Mouse (Mus musculus): ENCODE data around the gene Phkg1. TPM values are rescaled to one million over a fixed set of nuclear protein-coding genes. Genes with fewer than 3 reads are reported as not detected.

Gene Phkg1
- polyA plus RNA-seq, 1 experiment, result 38.1 TPM

DNA sequence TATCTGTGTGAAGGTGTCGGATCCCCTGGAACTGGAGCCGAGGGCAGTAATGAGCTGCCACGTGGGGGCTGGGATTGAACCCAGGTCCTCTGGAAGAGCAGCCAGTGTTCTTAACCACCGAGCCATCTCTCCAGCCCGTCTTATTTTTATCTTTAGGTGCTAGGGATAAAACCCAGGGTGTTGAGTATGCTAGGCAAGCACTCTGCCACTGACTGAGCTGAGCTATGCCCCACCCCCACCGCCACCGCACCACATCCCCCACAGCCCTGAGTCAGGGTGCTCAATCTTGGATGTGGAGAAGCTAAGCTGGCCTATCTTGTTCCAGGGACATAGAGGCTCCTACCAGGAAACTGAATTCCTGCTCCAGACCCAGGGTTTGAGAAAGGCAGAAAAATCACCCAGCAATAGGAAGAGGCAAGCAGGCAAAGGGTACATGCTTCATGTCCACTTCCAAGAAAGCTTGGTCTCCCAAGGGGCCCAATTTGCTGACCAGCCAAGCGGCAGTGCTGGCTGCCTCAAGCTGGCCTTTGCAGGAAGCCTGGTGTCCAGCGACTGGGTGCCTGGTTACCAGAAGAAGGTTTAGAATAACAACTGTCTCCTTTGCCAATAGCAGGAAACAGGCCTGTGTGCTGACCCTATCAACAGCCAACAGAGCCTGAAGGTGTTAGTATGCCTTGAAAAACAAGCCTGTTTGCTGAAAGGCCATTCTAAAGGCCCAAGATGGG is 20.5 kb downstream of the Phkg1 start:
- TF ChIP-seq POLR2A (IDR thresholded peaks at IDR 0.05; ENCODE audit: extremely low read depth, insufficient read depth, low read length), result no peak
- Histone ChIP-seq H3K4me3 (ENCODE audit: insufficient read depth, low read length) (no peak overlapping the region), H3K4me1 (ENCODE audit: control insufficient read depth, insufficient read depth, low read length) (peaks cover 2% of the 10 kb centered on the region; the same call in 1 of the 2 replicates), H3K27ac (ENCODE audit: insufficient read depth, low read length) (peak overlapping the region; percentile 16)

DNA sequence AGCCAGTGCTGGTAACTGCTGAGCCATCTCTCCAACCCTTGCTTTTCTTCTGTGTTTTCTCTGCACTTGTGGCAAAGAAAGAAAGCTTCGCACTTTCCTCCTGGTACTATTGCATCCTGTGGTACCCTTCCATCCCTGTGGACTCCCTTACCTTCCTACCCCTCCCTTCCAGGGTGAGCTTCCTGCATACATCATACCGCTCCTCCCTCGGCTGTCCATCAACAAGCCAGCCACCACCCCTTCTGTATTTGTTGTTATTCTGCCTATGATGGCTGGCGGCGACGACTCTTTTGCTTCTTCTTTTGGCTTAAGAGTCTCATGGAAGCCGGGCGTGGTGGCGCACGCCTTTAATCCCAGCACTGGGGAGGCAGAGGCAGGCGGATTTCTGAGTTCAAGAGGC is 23.3 kb downstream of the Phkg1 start:
- TF ChIP-seq POLR2A (IDR thresholded peaks at IDR 0.05; ENCODE audit: extremely low read depth, insufficient read depth, low read length) (no peak), CTCF (IDR thresholded peaks at IDR 0.05; ENCODE audit: extremely low read depth, insufficient read depth, low read length) (no peak)
- Histone ChIP-seq H3K27ac (ENCODE audit: insufficient read depth, low read length) (no peak overlapping the region), H3K4me3 (ENCODE audit: insufficient read depth, low read length) (no peak overlapping the region), H3K4me1 (ENCODE audit: control insufficient read depth, insufficient read depth, low read length) (peaks cover 2% of the 10 kb centered on the region; the same call in 1 of the 2 replicates)

DNA sequence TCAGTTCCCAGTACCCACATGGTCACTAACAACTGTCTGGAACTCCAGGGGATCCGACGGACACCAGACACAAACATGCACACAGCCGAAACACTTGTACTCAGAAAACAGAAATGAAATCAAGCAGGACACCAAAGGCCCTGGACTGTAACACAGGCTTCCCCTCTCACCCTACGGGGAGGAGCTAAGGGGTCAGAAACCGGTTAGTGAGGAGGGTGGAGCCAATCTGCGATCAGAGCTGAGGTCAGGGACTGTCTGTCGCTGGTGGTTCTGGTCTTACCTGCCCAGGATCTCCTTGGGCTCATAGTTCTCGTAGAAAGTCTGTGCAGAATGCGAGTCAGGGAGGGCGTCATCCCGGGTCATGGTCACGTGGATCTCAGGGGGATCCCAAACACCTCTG is 24.4 kb downstream of the Phkg1 start:
- H3K27ac ChIP-seq (ENCODE audit: insufficient read depth, low read length), result no peak overlapping the region
- H3K4me1 ChIP-seq (ENCODE audit: control insufficient read depth, insufficient read depth, low read length), result peaks cover 2% of the 10 kb centered on the region; the same call in 1 of the 2 replicates
- TF ChIP-seq CTCF (IDR thresholded peaks at IDR 0.05; ENCODE audit: extremely low read depth, insufficient read depth, low read length) (no peak), POLR2A (IDR thresholded peaks at IDR 0.05; ENCODE audit: extremely low read depth, insufficient read depth, low read length) (no peak)
- H3K4me3 ChIP-seq (ENCODE audit: insufficient read depth, low read length), result no peak overlapping the region

DNA sequence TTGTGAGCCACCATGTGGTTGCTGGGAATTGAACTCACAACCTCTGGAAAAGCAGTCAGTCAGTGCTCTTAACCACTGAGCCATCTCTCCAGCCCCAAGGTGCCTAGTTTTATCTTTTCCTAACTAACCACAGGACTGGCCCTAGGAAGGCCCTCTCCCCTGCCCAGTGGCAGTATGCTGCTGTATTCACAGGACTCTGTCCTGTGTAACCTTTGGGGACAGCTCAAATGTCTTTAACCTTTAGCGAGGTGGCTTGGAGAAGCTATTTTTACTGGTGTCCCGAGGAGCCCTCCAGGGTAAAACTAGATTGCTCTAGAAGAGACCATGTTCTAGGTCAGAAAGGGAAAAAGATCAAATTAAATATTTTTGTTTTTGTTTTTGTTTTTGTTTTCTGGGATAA is 27.1 kb downstream of the Phkg1 start:
- H3K4me3 ChIP-seq (ENCODE audit: insufficient read depth, low read length), result no peak overlapping the region
- H3K4me1 ChIP-seq (ENCODE audit: control insufficient read depth, insufficient read depth, low read length), result no peaks in the 10 kb centered on the region
- H3K27ac ChIP-seq (ENCODE audit: insufficient read depth, low read length), result no peak overlapping the region
- TF ChIP-seq POLR2A (IDR thresholded peaks at IDR 0.05; ENCODE audit: extremely low read depth, insufficient read depth, low read length) (no peak), CTCF (IDR thresholded peaks at IDR 0.05; ENCODE audit: extremely low read depth, insufficient read depth, low read length) (no peak)

DNA sequence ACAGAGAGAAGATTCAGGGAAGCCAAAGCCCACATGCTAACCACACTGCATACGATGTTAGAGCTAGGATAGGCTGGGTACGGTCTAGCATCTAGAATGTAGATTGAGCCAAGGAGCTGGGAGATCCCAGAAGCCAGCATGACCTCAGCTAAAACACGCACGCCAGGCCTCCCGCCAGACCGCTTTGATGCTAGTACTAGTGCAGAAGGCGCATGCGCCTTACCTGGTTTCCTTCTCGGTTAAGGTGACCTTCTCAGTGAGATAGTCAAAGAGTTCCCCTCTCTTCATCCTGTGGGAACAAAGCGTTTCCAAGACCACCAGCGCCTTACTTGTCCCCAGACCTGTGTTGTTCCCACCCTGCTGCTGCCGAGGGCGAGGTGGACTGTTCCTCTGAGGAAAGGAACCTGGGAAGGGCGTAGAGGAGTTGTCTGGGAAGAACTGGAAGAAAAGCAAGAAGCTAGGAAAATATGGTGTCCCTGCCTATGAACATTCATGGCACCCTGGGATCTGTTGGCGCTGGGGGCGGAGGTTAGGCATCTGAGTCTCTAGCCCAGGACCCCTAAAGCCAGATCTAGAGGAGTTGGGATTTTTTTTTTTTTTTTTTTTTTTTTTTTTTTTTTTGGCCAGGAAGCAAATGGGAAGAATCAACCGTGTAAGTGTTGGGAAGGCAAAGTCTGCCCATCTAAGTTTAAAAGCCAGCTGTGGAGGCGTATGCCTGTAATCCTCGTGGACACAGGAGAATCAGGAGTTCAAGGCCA is 28.9 kb downstream of the Phkg1 start:
- no peak overlapping the region for H3K27ac ChIP-seq (ENCODE audit: insufficient read depth, low read length)
- no peaks in the 10 kb centered on the region for H3K4me1 ChIP-seq (ENCODE audit: control insufficient read depth, insufficient read depth, low read length)
- no peak overlapping the region for H3K4me3 ChIP-seq (ENCODE audit: insufficient read depth, low read length)
- TF ChIP-seq CTCF (IDR thresholded peaks at IDR 0.05; ENCODE audit: extremely low read depth, insufficient read depth, low read length) (no peak), POLR2A (IDR thresholded peaks at IDR 0.05; ENCODE audit: extremely low read depth, insufficient read depth, low read length) (no peak)

DNA sequence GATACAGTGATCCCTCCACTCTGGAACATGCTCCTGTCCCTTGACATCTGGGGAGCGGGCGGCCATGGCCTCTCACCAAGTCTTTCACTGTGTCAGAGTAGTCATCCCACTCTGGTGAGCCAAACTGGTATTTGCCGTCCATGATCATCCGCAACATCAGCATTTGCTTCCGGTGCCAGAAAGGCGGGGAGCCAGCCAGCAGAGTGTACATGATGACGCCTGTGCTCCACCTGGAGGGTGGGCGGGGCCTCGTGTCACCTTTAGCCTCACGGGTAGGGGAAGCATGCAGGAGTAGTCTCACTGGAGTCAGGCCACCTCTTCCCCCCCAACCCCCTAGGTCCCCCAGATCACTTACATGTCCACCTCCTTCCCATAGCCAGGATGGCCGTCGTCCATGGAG is 32.5 kb downstream of the Phkg1 start:
- Histone ChIP-seq H3K4me3 (ENCODE audit: insufficient read depth, low read length) (no peak overlapping the region), H3K4me1 (ENCODE audit: control insufficient read depth, insufficient read depth, low read length) (no peaks in the 10 kb centered on the region), H3K27ac (ENCODE audit: insufficient read depth, low read length) (no peak overlapping the region)
- TF ChIP-seq CTCF (IDR thresholded peaks at IDR 0.05; ENCODE audit: extremely low read depth, insufficient read depth, low read length) (no peak), POLR2A (IDR thresholded peaks at IDR 0.05; ENCODE audit: extremely low read depth, insufficient read depth, low read length) (no peak)

DNA sequence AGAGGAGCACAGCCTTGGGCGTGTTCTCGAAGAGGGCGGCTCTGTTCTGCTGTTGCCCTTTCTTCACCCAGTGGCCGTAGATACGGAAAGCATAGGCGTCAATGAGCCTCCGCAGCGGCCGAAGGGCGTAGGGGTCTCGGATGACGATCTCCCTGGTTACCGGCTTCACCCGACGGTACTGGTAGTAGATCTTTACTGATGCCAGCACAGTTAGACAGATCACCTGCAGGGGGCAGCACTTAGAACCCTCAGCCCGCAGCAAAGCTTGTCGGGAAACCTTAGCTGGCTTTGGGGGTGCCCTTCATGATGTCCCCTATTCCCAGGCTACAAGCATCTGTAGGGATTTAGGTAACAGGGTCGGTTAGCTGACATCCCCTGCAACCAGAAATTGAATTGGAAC is 33.9 kb downstream of the Phkg1 start:
- H3K27ac ChIP-seq (ENCODE audit: insufficient read depth, low read length), result no peak overlapping the region
- 0 out of 2 replicates have a peak, but pooled peaks have one; percentile 15 for TF ChIP-seq POLR2A (IDR thresholded peaks at IDR 0.05; ENCODE audit: extremely low read depth, insufficient read depth, low read length)
- TF ChIP-seq CTCF (IDR thresholded peaks at IDR 0.05; ENCODE audit: extremely low read depth, insufficient read depth, low read length), result peak; percentile 42
- no peaks in the 10 kb centered on the region for H3K4me1 ChIP-seq (ENCODE audit: control insufficient read depth, insufficient read depth, low read length)
- H3K4me3 ChIP-seq (ENCODE audit: insufficient read depth, low read length), result no peak overlapping the region

DNA sequence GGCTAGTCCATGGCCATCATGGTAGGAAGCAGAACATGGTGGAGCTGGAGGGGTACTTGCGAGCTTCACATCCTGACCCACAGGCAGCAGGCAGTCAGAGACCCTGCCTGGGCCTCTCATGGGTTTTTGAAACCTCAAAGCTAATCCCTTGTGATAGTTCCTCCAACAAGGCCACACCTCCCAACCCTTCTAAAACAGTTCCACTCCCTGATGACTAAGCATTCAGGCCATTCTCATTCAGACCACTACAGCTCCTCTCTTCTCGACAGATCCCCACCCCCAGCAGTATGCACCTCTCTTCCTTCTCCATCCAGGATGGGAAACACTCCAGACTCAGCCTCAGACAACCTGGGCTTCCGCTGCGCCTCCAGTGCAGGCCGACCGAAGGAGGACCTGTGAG is 36.0 kb downstream of the Phkg1 start:
- H3K4me1 ChIP-seq (ENCODE audit: control insufficient read depth, insufficient read depth, low read length), result no peaks in the 10 kb centered on the region
- TF ChIP-seq CTCF (IDR thresholded peaks at IDR 0.05; ENCODE audit: extremely low read depth, insufficient read depth, low read length), result no peak
- TF ChIP-seq POLR2A (IDR thresholded peaks at IDR 0.05; ENCODE audit: extremely low read depth, insufficient read depth, low read length), result no peak
- H3K4me3 ChIP-seq (ENCODE audit: insufficient read depth, low read length), result no peak overlapping the region
- H3K27ac ChIP-seq (ENCODE audit: insufficient read depth, low read length), result no peak overlapping the region

DNA sequence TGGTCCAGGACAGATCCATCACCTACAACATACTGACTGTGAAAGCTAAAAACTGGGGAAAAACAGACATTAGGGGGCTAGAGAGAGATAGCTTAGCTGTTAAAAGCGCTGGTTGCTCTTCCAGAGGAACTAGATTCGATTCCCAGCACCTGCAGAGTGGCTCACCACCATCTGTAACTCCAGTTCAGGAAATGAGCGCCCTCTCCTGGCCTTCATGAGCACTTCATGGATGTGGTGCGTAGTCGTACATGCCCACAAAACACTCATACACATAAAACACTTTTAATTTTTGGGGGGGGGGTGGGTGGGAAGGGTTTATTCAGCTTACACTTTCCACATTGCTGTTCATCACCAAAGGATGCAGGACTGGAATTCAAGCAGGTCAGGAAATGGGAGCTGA is 41.9 kb downstream of the Phkg1 start:
- no peaks in the 10 kb centered on the region for H3K4me1 ChIP-seq (ENCODE audit: control insufficient read depth, insufficient read depth, low read length)
- no peak overlapping the region for H3K4me3 ChIP-seq (ENCODE audit: insufficient read depth, low read length)
- H3K27ac ChIP-seq (ENCODE audit: insufficient read depth, low read length), result no peak overlapping the region
- TF ChIP-seq POLR2A (IDR thresholded peaks at IDR 0.05; ENCODE audit: extremely low read depth, insufficient read depth, low read length) (no peak), CTCF (IDR thresholded peaks at IDR 0.05; ENCODE audit: extremely low read depth, insufficient read depth, low read length) (no peak)

DNA sequence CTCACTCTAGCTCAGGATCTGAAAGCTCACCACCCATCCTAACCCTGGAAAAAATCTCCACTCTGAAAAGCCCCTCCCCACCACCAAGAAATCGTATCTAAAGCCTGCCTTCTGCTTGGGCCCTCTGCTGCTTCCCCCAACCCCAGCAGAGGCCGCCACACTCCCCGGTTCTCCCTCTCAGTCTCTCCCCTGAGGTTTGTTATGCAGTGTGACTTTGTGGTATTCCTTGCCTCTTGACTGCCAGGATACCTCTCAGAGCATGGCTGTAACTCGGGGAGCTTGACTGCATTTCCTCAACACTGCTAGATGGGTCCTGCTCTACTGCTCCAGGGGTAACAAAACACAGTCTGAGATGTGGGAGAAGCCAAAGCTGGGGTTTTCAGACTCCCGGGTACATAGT is 43.2 kb downstream of the Phkg1 start:
- Histone ChIP-seq H3K27ac (ENCODE audit: insufficient read depth, low read length) (no peak overlapping the region), H3K4me1 (ENCODE audit: control insufficient read depth, insufficient read depth, low read length) (no peaks in the 10 kb centered on the region), H3K4me3 (ENCODE audit: insufficient read depth, low read length) (no peak overlapping the region)
- TF ChIP-seq POLR2A (IDR thresholded peaks at IDR 0.05; ENCODE audit: extremely low read depth, insufficient read depth, low read length) (no peak), CTCF (IDR thresholded peaks at IDR 0.05; ENCODE audit: extremely low read depth, insufficient read depth, low read length) (no peak)
